Mouse (Mus musculus) stomach, postnatal 0 days (tissue): ENCODE measurements around the gene Rabgap1. TPM values are rescaled to one million over a fixed set of nuclear protein-coding genes. Genes with fewer than 3 reads are reported as not detected.

ENCODE experiments used
- ATAC-seq: fragments of 200-750 bp; cut with Nextera tagmentation; 2 replicates; pipeline ENCODE4 v1.8.0; 2017; ENCODE audit not compliant: low FRiP score, low TSS enrichment
- DNase-seq: peaks from one replicate; pipeline ENCODE4 v3.0.0-alpha.2; 2016; ENCODE audit warnings: low spot score
- H3K27ac ChIP-seq: fragments of 300-500 bp; sonication (generic); replicated peaks from 2 replicates; pipeline ENCODE4 v1.5.1; 2014; ENCODE audit warnings: mild to moderate bottlenecking, control low read depth
- H3K27me3 ChIP-seq: fragments of 300-500 bp; sonication (generic); 2 replicates; pipeline ENCODE4 v1.6.1; 2014; ENCODE audit warnings: low read length; ENCODE audit not compliant: control insufficient read depth, insufficient read depth
- H3K36me3 ChIP-seq: fragments of 300-500 bp; sonication (generic); 2 replicates; pipeline ENCODE4 v1.6.1; 2014; ENCODE audit warnings: low read length, mixed read lengths; ENCODE audit not compliant: control insufficient read depth, insufficient read depth
- H3K4me1 ChIP-seq: fragments of 300-500 bp; sonication (generic); replicated peaks from 2 replicates; pipeline ENCODE4 v1.6.1; 2014; ENCODE audit warnings: antibody characterized with exemption; ENCODE audit not compliant: control insufficient read depth, insufficient read depth
- H3K4me2 ChIP-seq: fragments of 300-500 bp; sonication (generic); replicated peaks from 2 replicates; pipeline ENCODE4 v1.6.1; 2014; ENCODE audit warnings: low read depth, mild to moderate bottlenecking, control low read depth, moderate library complexity
- H3K4me3 ChIP-seq: fragments of 300-500 bp; sonication (generic); 2 replicates; pipeline ENCODE4 v1.5.1; 2014; ENCODE audit warnings: low read depth, low read length, control low read depth
- H3K9ac ChIP-seq: fragments of 300-500 bp; sonication (generic); 2 replicates; pipeline ENCODE4 v1.6.1; 2014; ENCODE audit warnings: mild to moderate bottlenecking, low read length, control low read depth, mixed read lengths
- H3K9me3 ChIP-seq: fragments of 300-500 bp; sonication (generic); 2 replicates; pipeline ENCODE4 v1.6.1; 2016; ENCODE audit warnings: low read length; ENCODE audit not compliant: control insufficient read depth
- CTCF ChIP-seq: IDR thresholded peaks from 2 replicates; pipeline ENCODE4 v1.5.1; 2016; ENCODE audit warnings: antibody characterized with exemption, low read depth, mild to moderate bottlenecking, moderate library complexity
- EP300 ChIP-seq: optimal IDR thresholded peaks from 2 replicates; pipeline ENCODE3; 2016; ENCODE audit warnings: antibody characterized with exemption
- WGBS: fragments of 180-500 bp; shearing (Covaris S2); extraction: QIAGEN DNeasy Blood & Tissue Kit; methylation state at CpG from one replicate; pipeline ENCODE4 v1.1.7; 2014; 5-methylcytosine and 5-hydroxymethylcytosine counted together
- polyA plus RNA-seq: library from polyadenylated mRNA; unstranded; fragments of >200 nt; fragmentation: Nextera tagmentation; extraction: Ambion mirVana; gene quantifications from 2 replicates; pipeline ENCODE4 v1.2.1, GENCODE M21; 2015

Rabgap1 gene
- polyA plus RNA-seq, 1 experiment from 2014 or later: 17.4 TPM

GRCm38 (mm10) chr2:37518561-37519285 lies 75.6 kb downstream of the Rabgap1 start:
- TF ChIP-seq EP300: no peak
- TF ChIP-seq CTCF: no peak
- Histone ChIP-seq H3K4me3 (no peak overlapping the region), H3K27me3 (no peaks in the 10 kb centered on the region), H3K36me3 (peaks cover 5% of the 10 kb centered on the region; the same call in 1 of the 2 replicates), H3K4me1 (no peaks in the 10 kb centered on the region), H3K27ac (no peak overlapping the region), H3K4me2 (no peak overlapping the region), H3K9me3 (no peaks in the 10 kb centered on the region), H3K9ac (no peak overlapping the region)
- DNase-seq: no peak
- 43% methylated on average over 4 of the region's 4 CpGs for WGBS
- ATAC-seq: no peak

- Histone ChIP-seq H3K36me3 (peaks cover 5% of the 10 kb centered on the region; the same call in 1 of the 2 replicates), H3K27me3 (no peaks in the 10 kb centered on the region), H3K9ac (no peak overlapping the region), H3K27ac (no peak overlapping the region), H3K4me3 (no peak overlapping the region), H3K4me1 (no peaks in the 10 kb centered on the region), H3K4me2 (no peak overlapping the region), H3K9me3 (no peaks in the 10 kb centered on the region)
- DNase-seq (no peak), ATAC-seq (no peak)
- TF ChIP-seq EP300 (no peak), CTCF (no peak)
- WGBS: 52% methylated on average over 1 of the region's 1 CpGs
These were observed 76.2 kb downstream of the Rabgap1 start for GRCm38 (mm10) chr2:37519286-37519640.

GRCm38 (mm10) chr2:37527587-37527986 lies 84.5 kb downstream of the Rabgap1 start:
- Histone ChIP-seq H3K9ac (no peak overlapping the region), H3K4me3 (no peak overlapping the region), H3K4me1 (no peaks in the 10 kb centered on the region), H3K4me2 (no peak overlapping the region), H3K27ac (no peak overlapping the region), H3K36me3 (no peaks in the 10 kb centered on the region), H3K9me3 (no peaks in the 10 kb centered on the region), H3K27me3 (no peaks in the 10 kb centered on the region)
- no peak for DNase-seq
- no peak for ATAC-seq
- TF ChIP-seq EP300 (no peak), CTCF (no peak)

GRCm38 (mm10) chr2:37529397-37529796 lies 86.3 kb downstream of the Rabgap1 start:
- no peak for ATAC-seq
- WGBS: 97% methylated on average over 2 of the region's 2 CpGs

GRCm38 (mm10) chr2:37530766-37531165 lies 87.7 kb downstream of the Rabgap1 start:
- H3K4me2 ChIP-seq: no peak overlapping the region
- H3K27me3 ChIP-seq: no peaks in the 10 kb centered on the region
- ATAC-seq (no peak), DNase-seq (no peak)
- H3K9me3 ChIP-seq: no peaks in the 10 kb centered on the region
- no peak overlapping the region for H3K27ac ChIP-seq
- no peak overlapping the region for H3K4me3 ChIP-seq
- WGBS: 90% methylated on average over 1 of the region's 1 CpGs
- TF ChIP-seq EP300: no peak
- no peak for TF ChIP-seq CTCF
- H3K4me1 ChIP-seq: no peaks in the 10 kb centered on the region
- H3K9ac ChIP-seq: no peak overlapping the region
- H3K36me3 ChIP-seq: no peaks in the 10 kb centered on the region; the same call in 1 of the 2 replicates

More at GRCm38 (mm10) chr2:37529397-37529796, 86.3 kb downstream of the Rabgap1 start:
- no peak overlapping the region for H3K4me2 ChIP-seq
- no peaks in the 10 kb centered on the region for H3K36me3 ChIP-seq
- no peaks in the 10 kb centered on the region for H3K9me3 ChIP-seq
- no peak for DNase-seq
- no peak overlapping the region for H3K4me3 ChIP-seq
- TF ChIP-seq EP300: no peak
- TF ChIP-seq CTCF: no peak
- no peaks in the 10 kb centered on the region for H3K4me1 ChIP-seq
- no peaks in the 10 kb centered on the region for H3K27me3 ChIP-seq
- H3K9ac ChIP-seq: no peak overlapping the region
- no peak overlapping the region for H3K27ac ChIP-seq

- no peak overlapping the region for H3K4me2 ChIP-seq
These were observed 88.6 kb downstream of the Rabgap1 start for GRCm38 (mm10) chr2:37531639-37532038.

More at GRCm38 (mm10) chr2:37531639-37532038, 88.6 kb downstream of the Rabgap1 start:
- Histone ChIP-seq H3K27me3 (no peaks in the 10 kb centered on the region), H3K27ac (no peak overlapping the region), H3K9me3 (no peaks in the 10 kb centered on the region), H3K4me1 (no peaks in the 10 kb centered on the region), H3K4me3 (no peak overlapping the region), H3K9ac (no peak overlapping the region), H3K36me3 (no peaks in the 10 kb centered on the region; the same call in 1 of the 2 replicates)
- TF ChIP-seq EP300: no peak
- no peak for TF ChIP-seq CTCF
- DNase-seq (no peak), ATAC-seq (no peak)
- 69% methylated on average over 3 of the region's 3 CpGs for WGBS
